Mouse (Mus musculus) ES-E14 (cell line): ENCODE data around the gene Cgnl1. TPM values are rescaled to one million over a fixed set of nuclear protein-coding genes. Genes with fewer than 3 reads are reported as not detected.

Source experiments
- DNase-seq: peaks from one replicate; pipeline ENCODE4 v3.0.0-alpha.2; 2013; ENCODE audit warnings: low read depth, low spot score
- H3K27ac ChIP-seq: 2 replicates; pipeline ENCODE4 v1.5.1; 2012; ENCODE audit warnings: low read depth, mild to moderate bottlenecking, low read length, moderate library complexity, mixed read lengths; ENCODE audit not compliant: poor library complexity, insufficient read depth, severe bottlenecking
- H3K36me3 ChIP-seq: 2 replicates; pipeline ENCODE4 v1.6.1; 2012; ENCODE audit warnings: mild to moderate bottlenecking, low read length, moderate library complexity, mixed read lengths; ENCODE audit not compliant: control insufficient read depth, poor library complexity, insufficient read depth, severe bottlenecking
- H3K4me1 ChIP-seq, 2 experiments: fragments of 150-350 bp in 1 of 2; sonication (generic) in 1 of 2; 2 replicates each; pipeline ENCODE4 v1.6.1; 2012; ENCODE audit warnings: low read length in 2 of 2, mild to moderate bottlenecking in 1 of 2, mixed read lengths in 1 of 2; ENCODE audit not compliant: control insufficient read depth in 2 of 2, insufficient read depth in 2 of 2, poor library complexity in 1 of 2
- H3K4me3 ChIP-seq, 2 experiments: fragments of 150-350 bp in 1 of 2; sonication (generic) in 1 of 2; 2 replicates each; pipeline ENCODE4 v1.5.1; 2012; ENCODE audit warnings: low read length in 2 of 2, low read depth in 1 of 2, mild to moderate bottlenecking in 1 of 2, mixed read lengths in 1 of 2; ENCODE audit not compliant: insufficient read depth in 1 of 2, poor library complexity in 1 of 2, severe bottlenecking in 1 of 2
- H3K9ac ChIP-seq: 2 replicates; pipeline ENCODE4 v1.6.1; 2012; ENCODE audit warnings: low read depth, mild to moderate bottlenecking, low read length, mixed read lengths; ENCODE audit not compliant: poor library complexity, insufficient read depth, severe bottlenecking
- H3K9me3 ChIP-seq: fragments of 150-350 bp; sonication (generic); 2 replicates; pipeline ENCODE4 v1.6.1; 2012; ENCODE audit warnings: low read depth, mild to moderate bottlenecking, low read length; ENCODE audit not compliant: control insufficient read depth, insufficient read depth
- CHD2 ChIP-seq: IDR thresholded peaks from 2 replicates; pipeline ENCODE4 v1.6.1; 2014; ENCODE audit warnings: mild to moderate bottlenecking, low read depth, low read length, inconsistent platforms
- HCFC1 ChIP-seq: IDR thresholded peaks from 2 replicates; pipeline ENCODE4 v1.6.1; 2012; ENCODE audit warnings: low read length, inconsistent platforms, borderline replicate concordance; ENCODE audit not compliant: insufficient read depth
- MAFK ChIP-seq: IDR thresholded peaks from 2 replicates; pipeline ENCODE4 v1.6.1; 2014; ENCODE audit warnings: mild to moderate bottlenecking, low read depth, low read length, inconsistent platforms; ENCODE audit not compliant: insufficient read depth
- ZC3H11A ChIP-seq: IDR thresholded peaks from 2 replicates; pipeline ENCODE4 v1.6.1; 2012; ENCODE audit warnings: low read depth, mild to moderate bottlenecking, inconsistent platforms, low read length, borderline replicate concordance
- ZNF384 ChIP-seq: IDR thresholded peaks from 2 replicates; pipeline ENCODE4 v1.6.1; 2012; ENCODE audit warnings: low read depth, low read length, inconsistent platforms
- in situ Hi-C, 2 experiments: fragments of 600-800 bp; cut with MboI; formaldehyde crosslinking; loops; one replicate each; pipeline ENCODE4 v1.15.1; 2025; ENCODE audit warnings: low sequenced_read_pairs in 2 of 2, inconsistent platforms in 1 of 2; ENCODE audit not compliant: unreplicated experiment in 2 of 2
- total RNA-seq: library from RNA; depleted of rRNA; stranded (reverse); fragments of 300-350 nt; gene quantifications from 2 replicates; pipeline ENCODE4 v1.2.3, GENCODE M21; 2012

Cgnl1 gene
- total RNA-seq, 1 experiment: 45.9 TPM

DNA sequence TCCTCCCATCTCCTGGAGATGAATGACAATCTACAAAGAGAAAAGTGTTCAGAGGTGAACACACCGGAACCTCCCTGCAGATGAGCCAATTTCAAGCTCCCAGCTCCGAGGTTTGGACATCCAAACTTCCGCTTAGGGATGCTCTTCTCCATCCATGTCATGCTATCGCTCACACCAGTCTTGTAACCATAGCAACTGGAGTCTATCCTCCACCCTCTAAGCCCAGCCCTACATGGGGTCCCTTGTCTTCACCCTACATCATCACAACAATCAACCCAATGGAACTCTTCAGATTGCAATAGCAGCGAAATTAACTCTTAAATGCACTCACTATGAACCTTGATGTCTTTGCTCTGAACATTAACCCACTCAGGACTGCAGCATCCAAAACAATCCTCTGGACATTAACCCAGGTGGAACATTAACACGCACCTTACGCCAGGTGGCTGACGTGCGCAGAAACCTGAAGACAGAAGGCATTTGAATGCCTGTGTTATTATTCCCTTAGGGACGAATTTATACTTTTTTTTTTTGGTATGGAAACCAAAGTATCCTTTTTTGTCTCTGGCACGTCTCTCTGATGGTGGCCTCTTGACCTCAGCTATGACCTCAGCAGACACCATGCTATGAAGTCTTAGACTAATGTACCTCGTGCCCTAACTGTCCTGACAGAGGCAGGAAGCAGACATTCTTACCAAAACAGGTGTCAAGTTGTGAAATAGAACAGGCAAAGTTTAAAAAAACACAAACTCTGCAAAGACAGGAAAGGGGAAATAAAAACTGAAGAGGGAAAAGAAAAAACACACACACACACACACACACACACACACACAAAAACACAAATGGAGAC, 33.1 kb downstream of the Cgnl1 start:
- H3K9ac ChIP-seq: no peak overlapping the region
- in situ Hi-C loops: no loop called here
- TF ChIP-seq ZC3H11A: no peak
- no peak for TF ChIP-seq HCFC1
- TF ChIP-seq CHD2: no peak
- TF ChIP-seq MAFK: no peak
- TF ChIP-seq ZNF384: no peak
- H3K9me3 ChIP-seq: no peaks in the 10 kb centered on the region
- no peak overlapping the region for H3K4me3 ChIP-seq
- no peaks in the 10 kb centered on the region; the same call in 1 of the 2 replicates for H3K36me3 ChIP-seq
- no peak for DNase-seq
- H3K27ac ChIP-seq: no peak overlapping the region
- no peaks in the 10 kb centered on the region for H3K4me1 ChIP-seq

DNA sequence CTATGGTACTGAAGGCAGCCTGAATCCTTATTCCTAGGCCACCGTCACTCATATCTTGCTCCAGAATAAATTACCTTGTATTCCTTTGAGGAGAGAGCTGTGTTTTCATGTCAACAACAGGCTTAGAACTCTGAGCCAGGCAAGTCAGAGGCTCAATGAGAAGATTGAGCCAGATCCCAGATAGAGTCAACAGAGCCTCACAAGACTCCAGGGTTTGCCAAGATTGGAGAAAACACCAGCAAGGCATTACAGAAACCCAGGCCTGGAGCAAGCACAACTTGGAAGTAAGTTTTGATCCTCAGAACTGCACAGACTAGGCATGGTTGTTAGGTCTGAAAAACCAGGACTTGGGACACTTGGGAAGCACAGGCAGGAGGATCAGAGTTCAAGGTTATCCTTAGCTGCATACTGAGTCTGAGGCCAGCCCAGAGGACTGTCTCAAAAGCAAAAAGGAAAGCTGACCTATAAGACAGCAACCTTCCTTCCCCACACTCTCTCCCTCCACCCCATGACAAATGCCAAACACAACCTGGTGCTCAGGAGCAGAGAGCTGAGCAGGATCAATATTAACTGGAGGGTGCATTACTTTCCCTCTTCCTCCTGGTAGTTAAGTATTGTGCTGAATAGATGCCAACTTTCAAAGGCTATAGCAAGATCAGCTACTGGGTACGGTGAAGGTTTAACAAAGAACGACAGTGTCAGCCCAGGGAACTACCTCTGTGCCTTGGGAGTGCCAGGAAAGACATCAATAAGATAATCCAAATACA, 34.0 kb downstream of the Cgnl1 start:
- in situ Hi-C loops: no loop called here
- H3K9ac ChIP-seq: no peak overlapping the region
- no peaks in the 10 kb centered on the region; the same call in 1 of the 2 replicates for H3K36me3 ChIP-seq
- TF ChIP-seq ZC3H11A (no peak), ZNF384 (no peak), CHD2 (no peak), MAFK (no peak), HCFC1 (no peak)
- H3K4me1 ChIP-seq: no peaks in the 10 kb centered on the region
- H3K4me3 ChIP-seq: no peak overlapping the region
- H3K27ac ChIP-seq: no peak overlapping the region
- no peak for DNase-seq
- no peaks in the 10 kb centered on the region for H3K9me3 ChIP-seq

DNA sequence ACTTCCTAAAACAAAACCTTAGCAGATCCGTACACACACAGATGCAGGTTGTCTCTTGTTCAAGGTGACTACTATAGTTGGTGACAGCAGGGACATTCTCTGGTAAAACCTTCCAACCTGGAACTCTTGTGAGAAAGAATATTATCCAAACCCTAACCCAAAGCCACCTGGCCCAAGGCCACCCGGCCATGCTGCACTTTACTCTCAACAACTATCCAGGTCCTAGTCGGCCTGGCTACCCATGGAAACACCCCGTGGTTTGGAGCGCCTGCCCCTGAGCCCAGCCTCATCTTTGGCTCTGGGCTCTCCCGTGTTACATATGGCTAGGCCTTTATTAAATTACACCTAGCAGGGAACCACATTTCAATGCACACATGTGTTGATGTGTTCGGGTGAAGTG, 35.5 kb downstream of the Cgnl1 start:
- in situ Hi-C loops: no loop called here
- TF ChIP-seq HCFC1 (no peak), MAFK (no peak), ZNF384 (no peak), CHD2 (no peak), ZC3H11A (no peak)
- H3K27ac ChIP-seq: no peak overlapping the region

DNA sequence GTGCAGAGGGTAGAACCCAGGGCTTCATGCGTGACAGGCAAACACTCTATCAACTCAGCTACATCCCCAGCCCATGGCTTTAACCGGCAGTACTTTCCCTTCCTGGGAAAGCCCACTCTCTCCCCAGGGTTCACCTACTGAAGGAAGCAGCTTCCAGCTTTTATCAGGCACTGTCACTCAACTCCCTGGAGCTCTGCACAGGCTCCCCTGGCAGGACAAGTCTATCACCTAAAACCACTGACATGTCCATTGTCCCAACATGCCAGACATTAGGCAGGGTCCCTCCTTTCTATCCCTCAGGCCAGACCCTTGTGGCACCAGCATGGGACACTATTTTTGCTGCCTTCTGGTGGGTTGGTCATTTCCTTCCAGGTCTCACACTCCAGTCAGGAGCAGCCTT, 37.8 kb downstream of the Cgnl1 start:
- TF ChIP-seq ZNF384 (no peak), HCFC1 (no peak), ZC3H11A (no peak), CHD2 (no peak)
- Histone ChIP-seq H3K4me3 (no peak overlapping the region), H3K36me3 (no peaks in the 10 kb centered on the region; the same call in 1 of the 2 replicates), H3K27ac (no peak overlapping the region), H3K9me3 (no peaks in the 10 kb centered on the region), H3K4me1 (no peaks in the 10 kb centered on the region), H3K9ac (no peak overlapping the region)
- no peak for DNase-seq
- in situ Hi-C loops: no loop called here

More for the DNA sequence above, 35.5 kb downstream of the Cgnl1 start:
- Histone ChIP-seq H3K36me3 (no peaks in the 10 kb centered on the region; the same call in 1 of the 2 replicates), H3K9ac (no peak overlapping the region), H3K4me3 (no peak overlapping the region), H3K4me1 (no peaks in the 10 kb centered on the region), H3K9me3 (no peaks in the 10 kb centered on the region)
- DNase-seq: no peak
